Mouse (Mus musculus): ENCODE results near the gene Bdh2. TPM values are rescaled to one million over a fixed set of nuclear protein-coding genes. Genes with fewer than 3 reads are reported as not detected.

Bdh2 gene
- polyA plus RNA-seq (2016; fragmentation: Nextera tagmentation; extraction: Ambion mirVana): 4.7 and 5.3 TPM in 2 replicates

GRCm38 (mm10) chr3:135280669-135281415, at the start of gene Bdh2:
TSS of gene Bdh2 (plus strand) at chr3:135281221.
- ATAC-seq (ENCODE audit: low FRiP score): peak; percentile 85
- no peaks in the 10 kb centered on the region for H3K36me3 ChIP-seq (replicated peaks)

DNA sequence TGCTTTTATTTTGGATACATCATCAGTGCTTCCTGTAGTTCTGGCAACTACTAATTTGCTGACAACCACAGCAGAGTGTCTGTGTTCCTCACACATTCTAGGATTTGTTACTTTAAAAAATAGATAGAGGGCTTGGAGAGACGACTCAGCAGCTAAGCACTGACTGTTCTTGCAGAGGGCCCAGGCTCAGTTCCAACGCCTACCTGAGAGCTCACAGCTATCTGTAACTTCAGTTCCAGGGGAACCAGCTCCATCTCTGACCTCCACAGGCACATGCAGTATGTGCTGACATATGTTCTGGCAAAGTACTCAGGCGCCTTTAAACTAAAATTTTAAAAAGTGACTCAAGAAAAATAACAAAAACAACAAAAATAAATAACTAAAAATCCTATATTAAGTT, 49.0 kb upstream of the Bdh2 start:
- H3K4me3 ChIP-seq (replicated peaks): no peak overlapping the region
- H3K27me3 ChIP-seq: no peaks in the 10 kb centered on the region
- no peak for ATAC-seq (ENCODE audit: low FRiP score)
- no peaks in the 10 kb centered on the region for H3K9me3 ChIP-seq
- no peak overlapping the region for H3K4me2 ChIP-seq
- no peak overlapping the region for H3K27ac ChIP-seq
- peaks cover 71% of the 10 kb centered on the region for H3K36me3 ChIP-seq (replicated peaks)
- WGBS: 80% methylated on average over 3 of the region's 3 CpGs
- H3K4me1 ChIP-seq: no peaks in the 10 kb centered on the region
- no peak overlapping the region for H3K9ac ChIP-seq

More at GRCm38 (mm10) chr3:135280669-135281415, at the start of gene Bdh2:
- Histone ChIP-seq H3K4me2 (peak within 1 kb of the TSS; percentile 18; the same call in 1 of the 2 replicates), H3K9me3 (no peaks in the 10 kb centered on the region), H3K4me3 (replicated peaks) (no peak within 1 kb of the TSS), H3K27me3 (no peaks in the 10 kb centered on the region), H3K4me1 (peaks cover 5% of the 10 kb centered on the region), H3K27ac (0 out of 2 replicates have a peak within 1 kb of the TSS, but pooled peaks have one; percentile 36), H3K9ac (no peak within 1 kb of the TSS; the same call in 1 of the 2 replicates)
- WGBS: 25% methylated on average over 14 of the region's 14 CpGs

GRCm38 (mm10) chr3:135232462-135232861, 48.6 kb upstream of the Bdh2 start:
- no peaks in the 10 kb centered on the region for H3K9me3 ChIP-seq
- no peak for ATAC-seq (ENCODE audit: low FRiP score)
- H3K9ac ChIP-seq: no peak overlapping the region
- peaks cover 75% of the 10 kb centered on the region for H3K36me3 ChIP-seq (replicated peaks)
- H3K4me1 ChIP-seq: no peaks in the 10 kb centered on the region
- H3K4me2 ChIP-seq: no peak overlapping the region
- no peak overlapping the region for H3K4me3 ChIP-seq (replicated peaks)
- no peak overlapping the region for H3K27ac ChIP-seq
- 91% methylated on average over 3 of the region's 3 CpGs for WGBS
- H3K27me3 ChIP-seq: no peaks in the 10 kb centered on the region

- Histone ChIP-seq H3K4me3 (replicated peaks) (no peak overlapping the region), H3K4me1 (no peaks in the 10 kb centered on the region), H3K9me3 (no peaks in the 10 kb centered on the region), H3K36me3 (replicated peaks) (peaks cover 92% of the 10 kb centered on the region), H3K27me3 (no peaks in the 10 kb centered on the region), H3K9ac (no peak overlapping the region), H3K27ac (no peak overlapping the region), H3K4me2 (no peak overlapping the region)
- peak; percentile 14; the same call in 1 of the 2 replicates for ATAC-seq (ENCODE audit: low FRiP score)
Observed at GRCm38 (mm10) chr3:135245733-135246132, 35.3 kb upstream of the Bdh2 start.

DNA sequence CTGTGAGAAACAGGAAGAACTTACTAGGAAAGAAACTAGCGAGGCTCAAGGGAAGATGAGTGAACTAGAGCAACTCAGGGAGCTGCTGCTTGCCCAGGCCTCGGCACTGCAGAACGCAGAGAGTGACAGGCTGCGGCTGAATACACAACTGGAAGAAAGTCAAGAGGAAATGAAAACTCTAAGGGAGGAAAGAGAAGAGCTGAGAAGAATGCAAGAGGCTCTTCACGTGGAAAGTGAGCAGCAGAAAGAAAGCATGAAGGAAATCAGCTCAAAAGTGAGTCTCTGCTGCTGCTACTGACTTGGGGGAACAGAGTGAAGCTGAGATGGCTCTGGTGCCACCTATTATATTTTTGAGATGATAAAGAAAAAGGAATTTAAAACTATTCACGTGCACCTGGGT, 34.2 kb upstream of the Bdh2 start:
- Histone ChIP-seq H3K27ac (no peak overlapping the region), H3K9ac (no peak overlapping the region), H3K27me3 (no peaks in the 10 kb centered on the region), H3K36me3 (replicated peaks) (peaks cover 93% of the 10 kb centered on the region), H3K4me2 (no peak overlapping the region), H3K4me3 (replicated peaks) (no peak overlapping the region), H3K9me3 (no peaks in the 10 kb centered on the region), H3K4me1 (no peaks in the 10 kb centered on the region)
- ATAC-seq (ENCODE audit: low FRiP score): no peak
- 94% methylated on average over 6 of the region's 6 CpGs for WGBS

- WGBS: 71% methylated on average over 6 of the region's 6 CpGs
- H3K4me2 ChIP-seq: no peak overlapping the region
- H3K36me3 ChIP-seq (replicated peaks): peaks cover 77% of the 10 kb centered on the region
- no peaks in the 10 kb centered on the region for H3K27me3 ChIP-seq
- no peak overlapping the region for H3K27ac ChIP-seq
- no peak overlapping the region for H3K9ac ChIP-seq
- H3K4me1 ChIP-seq: no peaks in the 10 kb centered on the region
- peak; percentile 75 for ATAC-seq (ENCODE audit: low FRiP score)
- H3K9me3 ChIP-seq: no peaks in the 10 kb centered on the region
- no peak overlapping the region for H3K4me3 ChIP-seq (replicated peaks)
Observed at GRCm38 (mm10) chr3:135249104-135249503, 31.9 kb upstream of the Bdh2 start.

DNA sequence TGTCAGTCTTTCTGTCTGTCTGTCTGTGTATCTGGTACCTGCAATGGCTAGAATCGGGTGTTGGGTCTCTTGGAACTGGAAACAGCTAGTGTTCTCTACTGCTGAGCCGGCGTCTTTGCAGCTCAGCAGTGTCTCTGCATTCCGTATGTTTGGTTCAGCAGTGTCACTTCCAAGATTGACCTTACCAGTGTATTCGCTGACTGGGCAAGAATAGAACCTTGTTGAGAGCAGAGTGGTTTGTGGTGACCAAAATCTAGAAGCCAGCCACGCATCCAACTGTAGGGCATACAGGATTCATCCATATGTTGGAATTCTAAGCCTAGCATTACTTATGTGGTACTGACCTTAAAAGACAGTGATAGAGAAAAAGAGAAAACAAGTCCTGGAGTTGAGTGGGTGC, 29.2 kb upstream of the Bdh2 start:
- Histone ChIP-seq H3K27ac (no peak overlapping the region), H3K36me3 (replicated peaks) (peaks cover 69% of the 10 kb centered on the region), H3K9me3 (no peaks in the 10 kb centered on the region), H3K27me3 (no peaks in the 10 kb centered on the region), H3K4me2 (no peak overlapping the region), H3K4me1 (no peaks in the 10 kb centered on the region), H3K4me3 (replicated peaks) (no peak overlapping the region), H3K9ac (no peak overlapping the region)
- WGBS: 96% methylated on average over 6 of the region's 6 CpGs
- ATAC-seq (ENCODE audit: low FRiP score): no peak

- Histone ChIP-seq H3K36me3 (replicated peaks) (peaks cover 70% of the 10 kb centered on the region), H3K9ac (no peak overlapping the region), H3K27me3 (no peaks in the 10 kb centered on the region), H3K9me3 (no peaks in the 10 kb centered on the region), H3K27ac (no peak overlapping the region), H3K4me3 (replicated peaks) (no peak overlapping the region), H3K4me1 (no peaks in the 10 kb centered on the region), H3K4me2 (no peak overlapping the region)
- ATAC-seq (ENCODE audit: low FRiP score): no peak
Observed at GRCm38 (mm10) chr3:135254784-135255183, 26.2 kb upstream of the Bdh2 start.

DNA sequence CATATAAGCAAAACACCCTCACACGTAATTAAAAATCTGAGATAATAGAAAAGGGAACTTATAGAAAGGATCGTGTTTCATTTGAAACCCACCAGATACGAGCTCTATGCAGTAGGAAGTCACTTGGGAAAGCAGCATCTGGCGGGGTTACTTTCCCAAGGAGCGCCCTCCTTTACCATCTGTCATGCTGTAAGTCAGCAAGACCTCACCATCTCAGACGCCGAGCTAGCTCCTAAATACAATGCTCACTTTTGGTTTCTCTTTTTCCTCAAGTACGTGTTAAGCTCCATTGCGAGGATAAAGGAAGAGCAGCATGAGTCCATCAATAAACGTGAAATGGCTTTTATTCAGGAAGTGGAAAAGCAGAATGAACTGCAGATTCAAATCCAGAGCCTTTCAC, 22.1 kb upstream of the Bdh2 start:
- ATAC-seq (ENCODE audit: low FRiP score): no peak
- no peak overlapping the region for H3K4me3 ChIP-seq (replicated peaks)

GRCm38 (mm10) chr3:135260233-135260632, 20.8 kb upstream of the Bdh2 start:
- H3K9ac ChIP-seq: no peak overlapping the region
- no peak overlapping the region for H3K4me2 ChIP-seq
- H3K9me3 ChIP-seq: no peaks in the 10 kb centered on the region
- WGBS: 93% methylated on average over 7 of the region's 7 CpGs
- no peaks in the 10 kb centered on the region for H3K27me3 ChIP-seq
- no peaks in the 10 kb centered on the region for H3K4me1 ChIP-seq
- H3K36me3 ChIP-seq (replicated peaks): peaks cover 94% of the 10 kb centered on the region
- no peak overlapping the region for H3K27ac ChIP-seq
- no peak for ATAC-seq (ENCODE audit: low FRiP score)
- H3K4me3 ChIP-seq (replicated peaks): no peak overlapping the region

More for the DNA sequence above, 22.1 kb upstream of the Bdh2 start:
- Histone ChIP-seq H3K9ac (no peak overlapping the region), H3K36me3 (replicated peaks) (peaks cover 84% of the 10 kb centered on the region), H3K27ac (no peak overlapping the region), H3K9me3 (no peaks in the 10 kb centered on the region), H3K4me1 (no peaks in the 10 kb centered on the region), H3K4me2 (no peak overlapping the region), H3K27me3 (no peaks in the 10 kb centered on the region)
- 83% methylated on average over 10 of the region's 10 CpGs for WGBS

DNA sequence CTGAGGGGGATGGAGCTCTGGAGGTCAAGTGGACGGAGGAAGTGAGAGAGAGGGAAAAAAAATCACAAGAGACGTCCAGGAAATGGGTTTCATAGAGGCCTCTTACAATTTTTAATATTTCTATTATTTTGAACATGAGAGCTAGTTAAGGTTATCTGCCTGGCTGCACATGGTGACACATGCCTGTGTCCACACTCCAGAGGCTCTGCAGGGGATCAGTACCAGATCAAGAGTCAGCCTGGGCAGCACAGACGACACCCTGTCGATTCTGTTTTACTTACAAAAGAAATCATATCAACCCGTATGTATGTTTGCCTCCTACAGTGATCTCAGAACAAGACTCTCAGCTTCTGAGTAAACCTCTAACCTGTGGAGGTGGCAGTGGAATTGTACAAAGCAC, 12.4 kb upstream of the Bdh2 start:
- no peak overlapping the region for H3K9ac ChIP-seq
- H3K4me3 ChIP-seq (replicated peaks): no peak overlapping the region
- H3K4me2 ChIP-seq: no peak overlapping the region
- H3K36me3 ChIP-seq (replicated peaks): peaks cover 86% of the 10 kb centered on the region
- H3K27ac ChIP-seq: no peak overlapping the region
- H3K4me1 ChIP-seq: no peaks in the 10 kb centered on the region
- no peaks in the 10 kb centered on the region for H3K27me3 ChIP-seq
- ATAC-seq (ENCODE audit: low FRiP score): no peak
- H3K9me3 ChIP-seq: no peaks in the 10 kb centered on the region
- WGBS: 90% methylated on average over 5 of the region's 5 CpGs

GRCm38 (mm10) chr3:135269391-135269990, 11.5 kb upstream of the Bdh2 start:
- H3K9ac ChIP-seq: no peak overlapping the region
- no peak overlapping the region for H3K27ac ChIP-seq
- H3K27me3 ChIP-seq: no peaks in the 10 kb centered on the region
- WGBS: 94% methylated on average over 10 of the region's 10 CpGs
- ATAC-seq (ENCODE audit: low FRiP score): no peak
- H3K4me1 ChIP-seq: no peaks in the 10 kb centered on the region
- H3K36me3 ChIP-seq (replicated peaks): peaks cover 80% of the 10 kb centered on the region
- H3K4me3 ChIP-seq (replicated peaks): no peak overlapping the region
- no peaks in the 10 kb centered on the region for H3K9me3 ChIP-seq
- no peak overlapping the region for H3K4me2 ChIP-seq

DNA sequence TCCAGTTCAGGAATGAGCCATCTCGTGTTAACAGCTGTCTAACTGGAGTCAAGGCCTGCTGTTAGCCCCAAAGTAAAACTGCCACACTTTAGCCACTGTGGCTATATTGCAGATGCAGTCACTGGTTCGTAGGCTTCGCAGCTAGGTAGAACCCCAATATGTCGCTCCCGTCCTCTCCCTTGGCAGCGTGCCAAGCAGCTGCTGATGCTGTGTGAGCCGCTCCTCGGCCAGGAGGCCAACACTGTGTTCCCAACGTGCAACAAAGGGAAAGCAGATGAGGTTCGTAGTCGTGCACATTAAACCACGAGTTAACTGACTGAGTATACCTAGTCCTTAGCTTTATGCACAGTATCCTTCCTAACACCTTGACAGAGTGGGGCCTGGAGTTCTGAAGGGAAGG, 8.4 kb upstream of the Bdh2 start:
- H3K36me3 ChIP-seq (replicated peaks): peaks cover 56% of the 10 kb centered on the region
- no peaks in the 10 kb centered on the region for H3K9me3 ChIP-seq
- no peaks in the 10 kb centered on the region for H3K4me1 ChIP-seq
- H3K4me3 ChIP-seq (replicated peaks): no peak overlapping the region
- H3K27me3 ChIP-seq: no peaks in the 10 kb centered on the region
- no peak overlapping the region for H3K9ac ChIP-seq
- H3K4me2 ChIP-seq: no peak overlapping the region
- ATAC-seq (ENCODE audit: low FRiP score): peak; percentile 40; the same call in 1 of the 2 replicates
- H3K27ac ChIP-seq: no peak overlapping the region
- WGBS: 81% methylated on average over 12 of the region's 12 CpGs

Data from forebrain, embryonic 12.5 days (tissue).